Mouse (Mus musculus) kidney, postnatal 4 days (tissue): ENCODE measurements around the gene Axdnd1.

Experiments used
- DNase-seq, 2 experiments: peaks; one replicate each; pipeline ENCODE4 v3.0.0; 2021; ENCODE audit warnings: mixed read lengths in 2 of 2

The Axdnd1 gene

DNA sequence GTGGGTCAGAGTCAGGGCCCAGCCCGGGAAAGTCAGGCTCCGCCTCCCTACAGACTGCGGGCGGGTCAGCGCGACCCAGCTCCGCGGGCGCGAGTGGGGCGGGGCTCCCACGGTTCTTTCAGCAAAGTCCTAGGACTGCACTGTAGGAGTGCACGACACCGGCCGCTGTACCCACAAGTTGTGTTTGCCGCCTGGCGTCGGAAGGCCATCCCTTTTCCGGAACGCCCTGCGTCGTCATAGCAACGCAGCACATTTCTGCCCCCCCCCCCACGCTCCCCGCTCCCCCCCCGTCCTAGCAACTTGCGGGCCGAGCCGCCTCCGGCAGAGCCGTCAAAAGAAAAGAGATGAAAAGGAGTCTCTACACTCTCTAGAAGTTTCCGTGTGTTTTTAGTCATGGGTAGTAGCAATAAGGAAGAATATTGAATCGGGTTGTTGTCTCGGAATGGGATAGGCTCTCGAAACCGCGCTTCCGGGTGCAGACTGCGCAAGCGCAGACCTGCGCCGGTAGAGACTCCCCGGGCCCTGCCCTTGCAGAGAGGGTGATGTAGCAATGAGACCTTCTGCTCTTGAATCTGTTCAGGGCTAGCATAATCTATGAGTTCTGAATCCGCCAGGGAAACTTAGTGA lies at the start of gene Axdnd1:
Axdnd1 (minus strand) TSS at position 489 of the 627 bp plus-strand sequence.
- peak; percentile 88 to 93 for DNase-seq

DNA sequence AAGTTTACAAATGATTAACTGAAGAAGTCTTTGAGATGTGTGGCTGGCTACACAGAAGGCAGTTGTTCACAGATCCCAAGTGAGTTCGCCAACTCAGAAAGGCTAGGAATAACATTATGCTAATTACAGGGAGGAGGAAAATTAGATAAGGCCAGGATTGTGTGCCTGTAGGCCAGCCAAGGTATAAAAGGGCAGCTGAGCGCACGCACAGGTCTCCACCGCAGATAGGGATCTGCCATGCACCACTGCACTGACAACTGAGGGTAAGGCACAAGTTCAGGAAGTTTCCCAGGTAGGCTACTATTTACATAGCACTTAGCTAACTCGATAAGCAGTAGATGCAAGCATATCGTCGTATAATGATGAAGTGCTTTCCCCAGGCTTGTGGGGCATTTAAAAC lies 49.6 kb upstream of the Axdnd1 start:
- peak; percentile 17 to 25 for DNase-seq

DNA sequence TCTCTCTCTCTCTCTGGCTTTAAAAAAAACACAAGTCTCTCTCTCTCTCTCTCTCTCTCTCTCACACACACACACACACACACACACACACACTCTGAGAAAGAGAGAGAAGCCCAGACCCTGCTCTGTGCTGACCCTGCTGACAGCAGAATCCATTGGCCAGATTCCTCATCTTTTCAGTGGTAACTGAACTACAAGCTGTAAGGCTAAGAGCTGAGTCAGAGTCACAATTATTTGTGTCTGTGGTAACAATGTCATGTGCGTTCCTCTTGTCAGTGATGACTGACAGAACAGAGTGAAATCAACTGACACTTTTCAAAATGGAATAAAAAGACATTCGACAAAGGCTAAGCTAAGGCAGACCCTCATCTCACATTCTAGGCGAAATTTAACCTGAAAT lies 47.6 kb upstream of the Axdnd1 start:
- no peak for DNase-seq

DNA sequence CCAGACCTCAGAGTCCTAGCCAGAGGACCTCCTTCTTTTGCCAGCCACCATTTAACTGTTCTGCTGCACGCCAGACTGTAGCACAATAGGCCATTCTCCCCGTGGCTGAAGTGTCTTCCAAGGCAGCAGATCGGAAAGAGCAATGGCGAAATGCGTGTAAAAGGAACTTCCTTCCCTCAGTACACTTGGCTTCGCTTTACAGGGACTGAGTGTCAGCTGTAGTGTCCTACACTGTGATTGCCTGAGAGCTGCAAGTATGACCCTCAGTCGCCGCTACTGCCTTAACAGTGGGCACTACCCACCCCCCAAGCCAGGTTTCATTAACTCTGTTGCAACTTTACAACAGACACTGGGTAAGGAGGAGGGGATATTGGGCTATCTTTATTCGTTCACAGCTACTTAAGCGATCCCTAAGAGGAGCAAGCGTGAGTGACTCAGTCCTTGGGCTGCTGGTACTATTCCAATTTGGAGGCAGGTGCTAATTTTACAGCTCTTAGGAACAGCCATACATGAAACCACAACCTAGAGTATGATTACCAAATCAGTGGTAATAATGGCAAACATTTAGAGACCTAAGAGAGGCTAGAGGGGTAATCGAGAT lies 46.8 kb upstream of the Axdnd1 start:
- DNase-seq: no peak

DNA sequence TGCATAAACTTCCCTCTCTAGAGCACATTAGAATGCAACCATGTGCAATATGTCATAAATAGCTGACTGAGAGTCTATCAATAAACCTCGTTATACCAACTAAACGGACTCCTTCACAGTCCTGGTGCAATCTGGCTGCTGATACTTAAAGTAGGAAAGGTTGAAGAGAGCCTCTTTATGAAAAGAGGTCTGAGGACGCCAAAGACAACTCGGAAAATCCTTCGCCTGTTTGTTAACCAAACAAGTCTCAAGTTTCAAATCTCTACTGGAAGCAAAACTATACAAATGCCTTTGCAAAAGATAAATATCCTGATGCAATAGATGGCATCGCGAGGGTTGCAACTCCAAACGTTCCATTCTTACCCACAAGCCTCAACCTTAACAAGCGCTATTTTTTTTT lies 44.0 kb upstream of the Axdnd1 start:
- no peak for DNase-seq

DNA sequence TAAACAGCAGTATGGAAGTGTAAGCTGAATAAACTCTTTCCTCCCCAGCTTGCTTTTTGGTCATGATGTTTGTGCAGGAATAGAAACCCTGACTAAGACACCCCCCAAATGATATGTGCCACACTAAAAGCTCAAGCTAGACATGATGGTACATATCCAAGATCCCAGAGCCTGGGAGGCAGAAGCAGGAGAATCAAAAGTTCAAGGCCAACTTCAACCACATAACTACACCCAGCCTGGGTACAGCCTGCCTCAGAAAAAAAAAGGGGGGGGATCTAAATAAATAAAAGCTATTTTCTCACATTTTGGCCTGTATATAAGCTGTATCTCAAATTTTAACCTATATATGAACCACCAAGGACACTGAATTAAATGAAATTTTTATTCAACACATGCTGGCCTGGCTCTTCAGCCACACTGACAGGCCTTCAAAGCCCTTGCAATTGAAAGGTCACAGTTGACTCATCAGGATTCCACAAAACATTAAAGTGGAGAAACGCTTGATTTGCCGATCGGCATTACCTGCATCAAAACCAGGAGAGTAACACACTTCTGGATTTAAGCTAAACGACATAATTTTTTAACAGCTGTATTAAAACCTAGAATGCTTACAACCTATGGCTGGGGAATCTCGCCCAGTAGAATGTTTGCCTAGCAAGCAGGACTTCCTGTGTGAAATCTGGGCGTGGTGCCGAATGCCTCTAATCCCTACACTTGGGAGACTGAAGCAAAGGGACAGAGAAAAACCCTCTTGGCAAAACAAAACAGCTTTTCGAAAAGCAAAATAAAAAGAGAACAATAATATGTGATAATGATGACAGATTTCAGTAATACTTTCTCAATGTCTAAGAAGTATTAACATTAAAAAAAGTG lies 43.3 kb upstream of the Axdnd1 start:
- DNase-seq: no peak

DNA sequence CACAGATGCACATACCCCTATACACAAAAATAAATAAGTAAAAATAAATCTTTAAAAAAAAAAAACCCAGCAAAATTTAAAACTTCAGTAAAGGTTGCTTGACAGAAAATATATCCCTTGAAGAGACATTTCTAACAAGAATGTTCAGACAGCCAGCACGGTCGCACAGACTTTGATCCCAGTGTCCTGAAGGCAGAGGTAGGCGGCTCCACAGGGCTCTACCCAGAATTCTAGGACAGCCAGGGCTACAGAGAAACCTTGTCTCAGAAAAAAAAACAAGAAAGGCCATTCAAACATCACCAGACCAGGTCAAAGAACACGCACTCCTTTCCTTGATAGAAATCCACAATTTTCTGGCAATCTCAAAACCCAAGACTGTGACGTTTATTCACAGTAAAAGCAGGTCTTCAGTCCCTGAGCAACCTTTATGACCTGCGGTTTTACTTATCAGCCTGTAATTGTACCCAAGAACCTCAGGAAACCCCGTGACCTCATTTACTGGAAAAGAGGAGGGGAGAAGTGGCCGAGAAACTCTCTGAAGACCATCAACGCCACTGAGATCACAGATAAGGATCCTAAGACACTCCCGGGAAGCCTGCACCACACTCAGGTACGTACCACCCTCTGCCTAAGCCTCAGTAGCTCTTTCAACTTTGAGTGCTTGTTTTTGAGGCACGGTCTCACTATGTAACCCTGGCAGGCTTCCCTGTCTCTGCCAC lies 41.5 kb upstream of the Axdnd1 start:
- DNase-seq: peak in 1 of 2 experiments; percentile 35

DNA sequence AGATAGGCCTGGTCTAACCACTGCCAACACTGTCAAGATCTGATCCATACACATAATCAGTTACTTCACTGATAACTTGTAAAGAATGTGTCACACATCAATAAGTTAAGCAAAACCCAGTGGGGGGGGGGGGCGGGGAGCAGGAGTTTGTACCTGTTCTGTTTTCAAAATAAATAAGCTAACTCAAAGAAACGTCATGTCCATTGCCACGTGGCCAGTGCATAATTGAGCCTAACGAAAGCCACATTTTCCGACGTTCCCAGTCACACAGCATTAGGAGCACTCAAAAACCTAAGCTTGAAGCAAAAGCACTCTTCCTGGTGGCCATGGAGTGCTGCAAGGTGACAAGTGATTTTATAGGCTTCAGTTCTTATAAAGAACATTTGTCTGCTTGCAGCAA lies 40.1 kb upstream of the Axdnd1 start:
- DNase-seq: no peak

DNA sequence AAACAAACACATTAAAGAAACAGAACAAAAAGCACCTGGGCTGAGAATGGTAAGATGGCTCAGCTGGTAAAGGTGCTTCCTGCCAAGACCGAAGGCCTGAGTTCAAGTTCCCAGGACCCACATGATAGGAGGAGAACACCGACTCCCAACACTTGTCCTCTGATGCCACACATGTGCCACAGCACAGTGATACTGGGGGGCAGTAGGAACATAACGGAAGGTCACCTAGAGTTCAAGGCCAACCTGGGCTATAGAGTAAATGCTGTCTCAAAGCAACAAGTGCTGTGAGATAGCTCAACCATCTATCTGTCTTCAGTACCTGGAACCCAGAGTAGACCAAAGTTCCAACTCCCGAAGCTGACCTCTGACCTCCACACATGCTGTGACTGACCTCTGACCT lies 39.3 kb upstream of the Axdnd1 start:
- DNase-seq: no peak

DNA sequence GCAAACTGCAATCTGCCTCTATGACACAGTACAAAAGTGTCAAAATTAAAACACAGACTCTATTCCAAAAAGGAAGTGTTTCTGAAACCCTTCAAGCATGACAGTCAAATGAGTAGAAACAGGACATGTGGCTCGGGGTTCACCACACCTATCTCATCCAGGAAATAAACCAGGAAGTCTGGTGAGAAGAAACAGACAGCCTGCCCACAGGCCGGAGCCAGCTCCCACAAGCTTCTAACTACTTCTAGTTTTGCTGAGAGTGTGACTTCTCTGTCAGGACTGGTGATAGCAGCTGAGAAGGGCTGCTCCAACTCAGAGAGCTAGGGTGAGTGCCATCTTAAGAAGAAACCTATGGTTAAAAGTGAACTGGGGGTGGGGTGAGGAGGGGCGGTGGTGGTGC lies 38.7 kb upstream of the Axdnd1 start:
- DNase-seq: no peak

DNA sequence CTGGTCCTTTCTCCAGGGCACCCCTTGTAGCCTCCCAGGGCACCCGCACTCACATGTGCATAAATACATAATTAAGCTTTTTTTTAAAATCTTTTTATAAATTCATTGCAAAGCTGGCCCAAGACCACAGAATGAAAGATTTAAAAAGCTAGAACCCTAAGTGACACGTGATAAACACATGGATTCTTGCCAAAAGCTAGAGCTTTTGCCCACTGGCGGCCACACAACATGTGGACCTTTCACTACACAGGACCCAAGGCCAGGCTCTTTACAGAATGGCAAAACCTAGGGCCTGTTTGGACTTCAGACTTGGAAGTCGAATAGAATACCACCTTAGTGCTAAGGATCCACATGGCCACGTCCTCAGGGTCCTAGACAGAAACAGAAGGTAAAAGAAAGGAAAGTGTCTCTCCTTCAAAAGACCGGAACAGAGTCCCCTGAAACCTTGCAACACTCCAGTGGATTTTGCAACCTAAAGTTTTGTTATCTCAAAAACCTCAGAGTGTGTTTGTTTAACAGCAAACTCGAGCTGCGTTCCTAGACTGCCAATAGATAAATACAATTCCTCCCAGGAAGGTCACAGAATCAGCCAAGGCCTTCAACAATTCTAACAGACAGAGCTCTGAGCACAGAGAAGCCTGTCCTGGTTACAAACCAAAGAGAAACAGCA lies 37.6 kb upstream of the Axdnd1 start:
- DNase-seq: no peak

DNA sequence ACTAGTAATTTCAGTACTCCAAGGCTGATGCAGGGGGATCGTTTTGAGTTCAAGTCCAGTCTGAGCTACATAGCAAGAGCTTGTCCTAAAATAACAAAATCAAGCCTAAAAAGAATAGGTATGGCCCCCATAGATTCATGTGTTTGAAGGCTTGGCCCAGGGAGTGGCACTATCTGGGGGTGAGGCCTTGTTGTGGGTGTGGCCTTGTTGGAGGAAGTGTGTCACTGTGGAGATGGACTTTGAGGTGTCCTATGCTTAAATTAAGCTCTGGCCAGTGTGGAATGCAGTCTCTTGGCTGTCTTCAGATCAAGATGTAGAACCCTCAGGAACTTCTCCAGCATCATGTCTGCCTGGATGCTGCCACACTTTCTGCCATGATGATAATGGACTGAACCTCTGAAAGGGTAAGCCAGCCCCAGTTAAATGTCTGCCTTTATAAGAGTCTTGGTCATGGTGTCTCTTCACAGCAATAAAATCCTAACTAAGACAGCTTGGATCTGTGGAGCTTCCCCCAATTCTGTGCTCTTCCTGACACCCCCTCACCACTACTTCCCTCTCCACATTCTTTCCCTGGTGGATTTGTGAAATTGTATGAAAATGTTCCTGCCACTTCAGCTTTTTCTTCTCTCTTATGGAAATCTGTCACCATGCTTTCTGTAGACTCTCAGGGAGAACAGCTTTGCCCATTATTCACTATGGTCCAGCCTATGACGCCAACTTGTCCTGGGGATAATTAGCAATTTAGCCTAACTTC lies 34.2 kb upstream of the Axdnd1 start:
- DNase-seq: no peak

DNA sequence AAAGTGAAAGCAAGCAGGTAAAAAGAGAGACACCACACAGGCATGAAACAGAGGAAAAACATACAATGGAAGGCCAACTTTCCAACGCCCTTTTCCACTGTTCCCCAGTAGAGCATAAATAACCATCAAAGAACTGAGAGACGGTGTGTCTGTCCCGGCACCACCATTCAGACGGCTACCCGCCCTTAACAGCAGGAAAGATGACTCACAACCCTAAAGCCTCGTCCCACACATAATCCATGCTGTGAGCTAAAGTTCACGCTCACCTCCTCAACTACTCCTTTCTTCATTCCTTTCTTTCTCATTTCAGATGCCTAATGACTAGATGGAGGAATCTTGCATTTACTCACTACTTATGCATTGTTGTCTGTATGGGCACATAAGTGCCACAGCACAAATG lies 33.4 kb upstream of the Axdnd1 start:
- DNase-seq: no peak

DNA sequence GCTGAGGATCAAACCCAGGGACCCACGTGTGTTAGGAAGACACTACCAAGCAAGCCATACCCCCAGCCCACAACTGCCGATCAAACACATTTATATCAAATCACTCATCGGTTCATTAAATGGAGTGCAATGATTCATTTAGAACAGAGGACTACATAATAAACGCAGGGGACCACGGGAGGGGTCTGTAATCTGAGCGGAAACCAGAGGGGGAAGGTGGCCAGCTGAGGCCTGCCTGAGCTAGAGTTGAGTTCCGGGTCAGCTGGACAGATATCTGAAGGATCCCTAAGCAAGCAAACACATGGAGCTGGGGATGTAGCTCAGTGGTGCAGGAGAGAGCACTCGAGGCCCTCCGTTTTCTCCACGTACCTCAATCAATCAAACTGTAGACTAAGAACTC lies 32.9 kb upstream of the Axdnd1 start:
- DNase-seq: no peak

DNA sequence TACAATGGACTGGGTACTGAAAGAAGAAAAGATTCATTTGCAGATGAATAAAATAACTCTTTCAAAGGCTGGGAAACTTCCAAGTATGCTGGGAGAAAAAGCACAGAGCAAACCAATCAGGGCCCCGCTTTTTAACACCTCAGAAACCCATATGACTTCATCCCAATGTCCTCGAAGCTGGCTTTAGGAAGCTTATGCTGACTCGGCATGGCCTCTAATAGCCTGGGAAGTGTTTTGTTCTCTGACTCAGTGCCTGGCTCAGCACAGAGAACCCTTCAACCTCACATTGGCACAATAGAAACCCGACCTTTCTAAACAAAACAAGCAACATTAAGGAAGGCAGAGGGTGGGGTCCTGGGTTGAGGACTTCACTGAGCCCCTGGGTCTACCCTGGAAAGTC lies 29.5 kb upstream of the Axdnd1 start:
- no peak for DNase-seq

DNA sequence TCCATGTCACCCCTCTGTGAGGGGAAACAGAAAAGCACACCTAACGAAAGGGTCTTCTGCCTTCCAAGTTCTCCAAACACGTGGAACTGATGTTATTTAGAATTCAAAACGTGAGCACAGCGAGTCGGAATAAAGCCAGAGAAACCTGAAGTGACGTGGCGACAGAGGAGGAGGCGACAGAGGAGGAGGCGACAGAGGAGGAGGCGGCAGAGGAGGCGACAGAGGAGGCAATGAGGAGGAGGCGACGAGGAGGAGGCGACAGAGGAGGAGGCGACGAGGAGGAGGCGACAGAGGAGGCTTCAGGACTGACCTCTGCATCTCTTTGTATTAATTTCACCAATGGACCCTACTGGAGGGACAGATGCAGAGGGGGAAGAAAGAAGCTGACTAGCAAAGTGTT lies 28.7 kb upstream of the Axdnd1 start:
- peak; percentile 47 to 60 for DNase-seq

DNA sequence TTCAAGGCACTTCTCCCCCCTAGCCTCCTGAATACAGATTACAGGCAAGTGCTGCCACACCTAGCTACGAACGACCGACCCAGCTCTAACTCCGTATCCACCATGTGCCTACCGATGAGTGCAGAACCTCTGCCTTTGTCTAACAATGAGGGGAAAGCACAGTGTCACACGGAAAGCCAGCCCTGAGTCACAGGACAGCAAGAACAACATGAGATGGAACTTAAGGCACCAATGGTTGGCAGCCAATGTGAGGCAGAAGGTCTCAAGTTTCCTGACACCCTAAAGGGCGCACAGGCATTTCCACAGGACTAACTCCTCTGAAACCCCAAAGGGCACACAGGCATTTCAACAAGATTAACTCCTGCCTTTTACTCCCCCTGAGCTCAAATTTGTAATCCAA lies 28.1 kb upstream of the Axdnd1 start:
- DNase-seq: no peak

DNA sequence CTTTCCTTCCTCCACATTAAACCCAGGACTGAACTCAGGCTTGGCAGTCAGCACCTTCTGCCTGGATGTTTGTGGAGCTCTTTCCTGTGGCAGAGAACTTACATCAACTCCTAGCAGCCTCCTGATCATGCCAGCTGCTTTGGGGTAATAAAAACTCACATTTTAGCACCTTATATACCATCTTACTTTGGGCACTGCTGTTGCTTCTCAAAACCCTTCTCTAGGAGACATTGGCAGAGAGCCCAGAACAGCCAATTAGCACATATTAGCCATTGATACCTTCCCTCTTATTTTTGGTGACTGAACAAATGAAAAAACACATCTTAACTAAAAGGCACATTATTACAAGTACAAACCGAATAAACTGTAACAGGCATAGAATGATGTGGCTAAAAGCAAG lies 24.1 kb upstream of the Axdnd1 start:
- DNase-seq: no peak

DNA sequence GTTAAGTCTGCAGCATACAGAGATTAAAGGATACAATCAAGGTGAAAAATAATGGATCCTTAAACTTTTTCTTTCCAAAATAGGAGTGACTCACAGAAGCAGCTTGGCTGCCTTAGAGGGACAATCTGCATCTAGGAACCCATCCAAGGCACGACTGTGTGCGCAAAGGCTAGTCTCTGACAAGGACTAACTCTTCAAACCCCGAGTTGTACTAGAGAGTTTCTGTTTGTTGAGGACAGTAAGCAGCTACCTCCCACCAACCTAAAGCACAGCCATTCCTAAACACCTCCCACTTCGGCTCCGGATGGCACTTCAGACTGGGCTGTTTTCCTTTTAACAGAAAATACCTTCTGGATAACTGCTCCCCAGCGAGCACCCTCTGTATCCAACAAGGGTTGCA lies 21.8 kb upstream of the Axdnd1 start:
- DNase-seq: no peak

DNA sequence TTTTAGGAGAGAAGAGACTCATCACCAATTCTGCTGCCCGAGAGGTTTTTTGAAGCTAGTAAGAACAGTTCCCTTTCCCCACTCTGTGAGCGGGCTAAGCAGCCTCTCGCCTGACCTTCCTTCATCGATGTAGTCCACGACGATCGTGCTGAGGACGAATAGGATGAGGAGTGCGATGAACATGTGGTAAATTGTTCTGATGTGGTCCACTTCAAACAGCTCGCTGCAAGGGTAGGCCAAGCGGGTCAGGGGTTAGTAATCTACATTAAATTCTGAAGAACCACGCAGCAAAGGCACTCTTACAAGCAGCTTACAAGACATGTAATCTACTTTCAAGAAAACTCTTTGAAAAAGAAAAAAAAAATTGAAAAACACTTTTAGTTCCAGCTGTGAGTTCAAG lies 21.3 kb upstream of the Axdnd1 start:
- no peak for DNase-seq

DNA sequence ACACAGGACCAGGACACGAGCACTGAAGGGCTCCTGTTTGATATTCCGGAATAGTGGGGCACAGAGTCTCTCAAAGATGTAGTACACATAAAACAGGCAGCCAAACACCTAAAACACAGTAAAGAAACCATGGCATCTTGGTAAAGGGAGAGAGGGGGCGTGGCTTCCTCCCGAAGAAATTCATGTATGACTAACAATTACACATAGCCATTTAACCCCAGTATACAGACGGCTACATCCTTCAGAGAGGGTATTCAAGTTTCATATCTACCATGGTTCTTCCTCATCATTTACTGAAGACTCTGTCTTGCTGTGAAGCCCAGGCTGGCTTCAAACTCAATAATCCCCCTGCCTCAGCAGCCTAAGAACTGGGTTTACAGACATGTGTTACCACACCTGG lies 16.8 kb upstream of the Axdnd1 start:
- DNase-seq: no peak
